Mouse (Mus musculus) stomach, postnatal 0 days (tissue): ENCODE measurements at regions not wholly inside any gene's neighbourhood (a gene's known extent, or its start where the extent isn't known, plus 50 kb on each side); places are given as distances from the start of the nearest gene placed in this dataset.

Experiments used
- CTCF ChIP-seq: IDR thresholded peaks from 2 replicates; pipeline ENCODE4 v1.5.1; 2016; ENCODE audit warnings: antibody characterized with exemption, low read depth, mild to moderate bottlenecking, moderate library complexity
- EP300 ChIP-seq: optimal IDR thresholded peaks from 2 replicates; pipeline ENCODE3; 2016; ENCODE audit warnings: antibody characterized with exemption

DNA sequence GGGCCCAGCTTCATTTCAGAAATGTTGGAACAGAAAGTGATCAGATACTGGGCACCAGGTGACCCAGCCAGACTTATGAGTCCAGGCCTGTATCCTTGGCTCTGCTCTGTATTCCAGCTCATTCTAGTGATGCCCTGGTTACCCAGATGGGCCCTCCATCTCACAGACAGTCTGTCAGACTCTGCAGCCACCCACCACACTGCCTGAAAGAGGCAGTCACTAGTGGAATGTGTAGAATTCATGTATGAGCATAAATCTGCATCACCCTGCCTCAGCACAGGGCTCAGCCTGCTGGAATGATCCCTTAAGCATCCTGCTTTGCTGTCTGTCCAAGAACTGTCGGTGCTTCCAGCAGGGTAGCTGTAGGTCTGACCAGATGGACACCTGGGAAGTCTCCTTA is 51.8 kb upstream of the Nectin1 start:
- TF ChIP-seq CTCF (no peak), EP300 (no peak)
